Mouse (Mus musculus) thymus, adult 2 months (tissue): Measurements from ENCODE around the gene Ccl3. TPM values are rescaled to one million over a fixed set of nuclear protein-coding genes. Genes with fewer than 3 reads are reported as not detected.
A peak's percentile ranks its signal among the peaks of the same experiment; 100 is the strongest.

Experiments used
- DNase-seq: peaks from one replicate; pipeline ENCODE4 v3.0.0; 2021
- H3K27ac ChIP-seq: fragments of 200-500 bp; 2 replicates; pipeline ENCODE4 v1.5.1; 2012; ENCODE audit warnings: low read length, control low read depth; ENCODE audit not compliant: control insufficient read depth, insufficient read depth
- H3K27me3 ChIP-seq: fragments of 200-500 bp; 2 replicates; pipeline ENCODE4 v1.6.1; 2012; ENCODE audit warnings: mild to moderate bottlenecking, low read length, moderate library complexity, mixed read lengths; ENCODE audit not compliant: control insufficient read depth, insufficient read depth
- H3K36me3 ChIP-seq: fragments of 200-500 bp; 2 replicates; pipeline ENCODE4 v1.6.1; 2012; ENCODE audit warnings: mild to moderate bottlenecking, low read length, moderate library complexity; ENCODE audit not compliant: control insufficient read depth, insufficient read depth
- H3K4me1 ChIP-seq: fragments of 200-500 bp; replicated peaks from 2 replicates; pipeline ENCODE4 v1.6.1; 2012; ENCODE audit warnings: low read length; ENCODE audit not compliant: control insufficient read depth, insufficient read depth
- H3K4me3 ChIP-seq: fragments of 200-500 bp; 2 replicates; pipeline ENCODE4 v1.5.1; 2012; ENCODE audit warnings: mild to moderate bottlenecking, low read length, control low read depth, moderate library complexity; ENCODE audit not compliant: control insufficient read depth, insufficient read depth
- CTCF ChIP-seq: fragments of 200-500 bp; IDR thresholded peaks from 2 replicates; pipeline ENCODE4 v1.5.1; 2012; ENCODE audit warnings: mild to moderate bottlenecking, control low read depth, low read length, moderate library complexity, borderline replicate concordance; ENCODE audit not compliant: control insufficient read depth, poor library complexity, insufficient read depth; ENCODE audit errors: extremely low read depth
- POLR2A ChIP-seq: fragments of 200-500 bp; IDR thresholded peaks from 2 replicates; pipeline ENCODE4 v1.6.1; 2012; ENCODE audit warnings: mild to moderate bottlenecking, low read length, control low read depth, moderate library complexity; ENCODE audit not compliant: control insufficient read depth, poor library complexity, insufficient read depth; ENCODE audit errors: extremely low read depth
- WGBS: fragments of 180-500 bp; shearing (Covaris S2); methylation state at CpG from one replicate; pipeline ENCODE4 v1.1.7; 2018; 5-methylcytosine and 5-hydroxymethylcytosine counted together
- polyA plus RNA-seq: library from polyadenylated mRNA; depleted of rRNA; stranded (reverse); fragments of >200 nt; gene quantifications from 2 replicates; pipeline ENCODE4 v1.2.3, GENCODE M21; 2012; rRNA removed

Gene Ccl3
- 3.6 and 10.2 TPM in 2 replicates for polyA plus RNA-seq

- Histone ChIP-seq H3K4me3 (no peak within 1 kb of the TSS), H3K27me3 (no peaks in the 10 kb centered on the region), H3K27ac (no peak within 1 kb of the TSS), H3K36me3 (no peaks in the 10 kb centered on the region), H3K4me1 (peaks cover 6% of the 10 kb centered on the region)
- TF ChIP-seq POLR2A (no peak), CTCF (no peak)
- DNase-seq = no peak
- 21% methylated on average over 8 of the region's 8 CpGs for WGBS
Observed at GRCm38 (mm10) chr11:83649305-83649841, at the start of gene Ccl3. Ccl3 (minus strand) TSS chr11:83649355.

- TF ChIP-seq CTCF (no peak), POLR2A (no peak)
- H3K36me3 ChIP-seq = no peaks in the 10 kb centered on the region
- H3K27me3 ChIP-seq = no peaks in the 10 kb centered on the region
- no peak for DNase-seq
- H3K27ac ChIP-seq = no peak overlapping the region
- H3K4me1 ChIP-seq = no peaks in the 10 kb centered on the region
- no peak overlapping the region for H3K4me3 ChIP-seq
- 94% methylated on average over 1 of the region's 1 CpGs for WGBS
Observed at GRCm38 (mm10) chr11:83692008-83692407, 42.9 kb upstream of the Ccl3 start.

- Histone ChIP-seq H3K36me3 (no peaks in the 10 kb centered on the region), H3K27ac (no peak overlapping the region), H3K27me3 (no peaks in the 10 kb centered on the region), H3K4me1 (no peaks in the 10 kb centered on the region), H3K4me3 (no peak overlapping the region)
- TF ChIP-seq POLR2A (no peak), CTCF (no peak)
- no peak for DNase-seq
- 89% methylated on average over 1 of the region's 1 CpGs for WGBS
Observed at GRCm38 (mm10) chr11:83689918-83690317, 40.8 kb upstream of the Ccl3 start.

GRCm38 (mm10) chr11:83675665-83676064, 26.5 kb upstream of the Ccl3 start:
- Histone ChIP-seq H3K27ac (no peak overlapping the region), H3K4me1 (no peaks in the 10 kb centered on the region), H3K27me3 (no peaks in the 10 kb centered on the region), H3K4me3 (no peak overlapping the region), H3K36me3 (no peaks in the 10 kb centered on the region)
- no peak for DNase-seq
- WGBS = 93% methylated on average over 1 of the region's 1 CpGs
- TF ChIP-seq CTCF (no peak), POLR2A (no peak)

GRCm38 (mm10) chr11:83671743-83672142, 22.6 kb upstream of the Ccl3 start:
- Histone ChIP-seq H3K4me1 (no peaks in the 10 kb centered on the region), H3K4me3 (no peak overlapping the region), H3K27ac (no peak overlapping the region), H3K27me3 (no peaks in the 10 kb centered on the region), H3K36me3 (no peaks in the 10 kb centered on the region)
- no peak for TF ChIP-seq POLR2A
- TF ChIP-seq CTCF = no peak
- DNase-seq = no peak

GRCm38 (mm10) chr11:83663532-83663931, 14.4 kb upstream of the Ccl3 start:
- TF ChIP-seq POLR2A = no peak
- TF ChIP-seq CTCF = no peak
- Histone ChIP-seq H3K36me3 (no peaks in the 10 kb centered on the region), H3K4me3 (no peak overlapping the region), H3K4me1 (peaks cover 11% of the 10 kb centered on the region), H3K27me3 (no peaks in the 10 kb centered on the region), H3K27ac (no peak overlapping the region)
- WGBS = 57% methylated on average over 5 of the region's 5 CpGs
- DNase-seq = no peak

- TF ChIP-seq CTCF (no peak), POLR2A (no peak)
- peak; percentile 40 for DNase-seq
- Histone ChIP-seq H3K4me3 (no peak within 1 kb of the TSS), H3K27me3 (no peaks in the 10 kb centered on the region), H3K36me3 (no peaks in the 10 kb centered on the region), H3K27ac (peak within 1 kb of the TSS; percentile 42; the same call in 1 of the 2 replicates), H3K4me1 (peaks cover 16% of the 10 kb centered on the region)
- WGBS = 7% methylated on average over 6 of the region's 6 CpGs
Observed at GRCm38 (mm10) chr11:83662204-83662603, 13.0 kb upstream of the Ccl3 start, which contains the start of gene Ccl4. Ccl4 (plus strand) TSS chr11:83662584.
